Mouse (Mus musculus): Measurements from ENCODE around the gene Qpct. TPM values are rescaled to one million over a fixed set of nuclear protein-coding genes. Genes with fewer than 3 reads are reported as not detected.

Gene Qpct
- not detected for polyA plus RNA-seq (2012; fragmentation: generic; extraction: Trizol)

DNA sequence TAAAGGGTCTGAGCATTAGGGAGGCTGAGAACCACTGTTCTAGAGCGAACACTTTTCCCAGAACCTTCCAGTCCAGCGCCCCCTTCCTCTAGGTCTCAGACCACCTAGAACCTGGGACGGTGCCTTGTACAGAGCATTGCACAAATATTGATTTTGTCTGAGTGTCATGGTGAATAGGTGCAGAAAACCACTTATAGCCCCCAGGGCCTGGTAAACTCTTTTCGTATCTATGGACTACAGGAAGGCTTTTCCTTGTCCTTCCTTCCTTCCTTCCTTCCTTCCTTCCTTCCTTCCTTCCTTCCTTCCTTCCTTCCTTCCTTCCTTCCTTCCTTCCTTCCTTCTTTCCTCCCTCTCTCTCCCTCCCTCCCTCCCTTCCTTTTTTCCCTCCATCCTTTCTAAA, at the start of gene Qpct:
Qpct (plus strand) TSS at position 301 of the 400 bp plus-strand sequence.

DNA sequence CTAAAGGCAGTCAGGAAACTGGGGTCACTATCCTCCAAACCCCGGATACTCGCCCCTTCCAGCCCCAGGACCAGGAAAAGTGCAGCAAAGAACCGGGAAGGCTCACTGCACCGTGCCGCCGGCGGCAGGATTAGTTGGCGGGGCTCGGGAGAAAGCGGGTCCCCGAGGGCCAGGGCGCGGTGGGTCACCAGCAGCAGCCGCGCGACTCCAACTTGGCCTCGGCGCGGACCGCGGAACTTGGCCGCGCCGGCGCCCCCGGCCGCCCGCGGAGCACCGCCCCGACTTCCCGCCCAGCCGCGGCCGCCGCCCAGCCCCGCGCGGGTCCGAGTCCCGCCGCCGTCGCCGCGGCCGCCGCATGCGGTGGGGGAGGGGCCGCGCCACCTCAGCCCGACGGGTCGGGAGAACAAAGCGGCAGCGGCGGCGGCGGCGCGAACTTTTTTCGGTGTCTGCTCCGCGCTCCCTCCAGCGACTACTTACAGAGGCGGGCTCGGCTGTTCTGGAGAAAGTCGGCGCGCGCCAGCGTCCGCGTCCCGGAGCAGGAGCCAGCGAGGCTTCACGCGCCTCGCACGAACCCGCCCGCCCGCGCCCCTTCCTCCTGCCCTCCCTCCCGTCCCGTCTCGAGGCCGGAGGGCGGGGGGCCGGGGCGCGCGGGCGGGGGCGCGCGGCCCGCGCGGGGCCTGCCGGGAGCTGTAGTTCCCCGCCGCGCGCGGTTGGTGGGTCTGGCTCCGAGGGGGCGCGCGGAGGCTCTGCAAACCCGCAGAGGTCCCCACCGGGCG, 31.3 kb upstream of the Qpct start, which contains the start of gene Prkd3:
Prkd3 (minus strand) TSS at position 609 of the 776 bp plus-strand sequence.

Other genes with a start within 250 kb of the Qpct start
- 10 to 100 TPM in 1 of 2 experiments, 1 to 10 TPM in 1; 2.5 to 18.9 TPM for gene Heatr5b, start 216.5 kb upstream of the Qpct start, polyA plus RNA-seq (2012; fragmentation: generic; extraction: Trizol)
- 10 to 100 TPM in 1 of 2 experiments, 1 to 10 TPM in 1; 2.2 to 11.4 TPM for gene Gpatch11, start 216.3 kb upstream of the Qpct start, polyA plus RNA-seq (2012; fragmentation: generic; extraction: Trizol)
- 1 to 10 TPM in 1 of 2 experiments, under 1 TPM in 1; 0.61 to 7.2 TPM for gene Eif2ak2, start 169.3 kb upstream of the Qpct start, polyA plus RNA-seq (2012; fragmentation: generic; extraction: Trizol)
- 1 to 10 TPM in 1 of 2 experiments, under 1 TPM in 1; 0.05 to 1.1 TPM for gene Sult6b1, start 144.9 kb upstream of the Qpct start, polyA plus RNA-seq (2012; fragmentation: generic; extraction: Trizol)
- 10 to 100 TPM in 1 of 2 experiments, 1 to 10 TPM in 1; 6.7 to 38.6 TPM for gene Cebpzos, start 135.4 kb upstream of the Qpct start, polyA plus RNA-seq (2012; fragmentation: generic; extraction: Trizol)
- 10 to 100 TPM in 1 of 2 experiments, 1 to 10 TPM in 1; 3.3 to 10.7 TPM for gene Cebpz, start 114.8 kb upstream of the Qpct start, polyA plus RNA-seq (2012; fragmentation: generic; extraction: Trizol)
- 10 to 100 TPM in 1 of 2 experiments, 1 to 10 TPM in 1; 9.6 to 25.1 TPM for gene Ndufaf7, start 114.8 kb upstream of the Qpct start, polyA plus RNA-seq (2012; fragmentation: generic; extraction: Trizol)
- 10 to 100 TPM in 1 of 2 experiments, under 1 TPM in 1; 0.89 to 12.0 TPM for gene Prkd3, start 31.1 kb upstream of the Qpct start, polyA plus RNA-seq (2012; fragmentation: generic; extraction: Trizol)